8 mouse cellular contexts compared by ENCODE assay signal in the genomic region with DNA sequence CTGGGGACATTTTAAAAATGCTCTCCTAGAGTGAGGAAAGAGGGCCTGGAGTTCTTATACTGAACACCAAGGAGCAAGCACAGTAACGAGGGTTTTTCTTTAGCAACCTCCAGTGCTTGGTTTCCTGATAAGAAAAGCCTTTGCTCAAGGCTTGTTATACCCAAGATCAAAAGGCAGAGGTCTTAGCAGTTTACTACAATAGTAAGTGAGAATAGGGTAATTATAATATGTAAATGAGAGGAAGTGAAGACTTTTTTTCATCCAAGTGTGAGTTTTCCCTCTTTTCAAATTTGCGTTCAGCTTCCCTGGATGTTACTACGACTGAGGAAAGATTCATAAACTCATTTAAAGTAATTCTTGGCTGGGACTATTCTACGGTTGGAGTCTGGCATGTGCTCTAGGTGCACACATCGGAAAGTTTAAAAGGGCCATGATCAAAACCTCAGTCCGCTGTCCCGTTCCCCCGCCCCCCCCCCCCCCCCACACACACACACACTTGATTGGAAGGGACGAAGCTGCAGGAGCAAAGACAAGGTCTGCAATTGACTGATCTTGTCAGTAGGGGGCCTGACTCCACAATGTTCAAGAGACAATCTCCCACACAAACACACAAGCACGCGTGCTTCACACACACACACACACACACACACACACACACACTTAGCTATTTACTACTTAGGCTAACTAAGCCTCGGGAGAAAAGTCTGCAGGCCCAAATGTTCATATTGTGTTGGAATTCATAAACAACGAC. TPM values are rescaled to one million over a fixed set of nuclear protein-coding genes. Genes with fewer than 3 reads are reported as not detected.
DNase-seq lines count a peak whose midpoint lies in the region; ATAC-seq and TF ChIP-seq lines count a peak whose summit lies in the region.

No protein-coding gene starts in this region.

- no peak overlapping the region for H3K4me3 ChIP-seq in bone marrow, adult 2 months (replicated peaks; ENCODE audit: control insufficient read depth, low read depth, low read length)
- H3K4me3 ChIP-seq in embryonic facial prominence, embryonic 15.5 days (replicated peaks), result peak overlapping the region; percentile 79
- H3K4me3 ChIP-seq in heart, embryonic 11.5 days (ENCODE audit: low read depth, low read length), result peak overlapping the region; percentile 85
- H3K4me3 ChIP-seq in kidney, embryonic 14.5 days (ENCODE audit: low read length), result peak overlapping the region; percentile 73
- H3K4me3 ChIP-seq in liver, adult 2 months (ENCODE audit: insufficient read depth, low read depth, low read length), result peak overlapping the region; percentile 62
- peak overlapping the region; percentile 64 for H3K4me3 ChIP-seq in midbrain, postnatal 0 days (ENCODE audit: low read depth, low read length)

- TF ChIP-seq CTCF in bone marrow, adult 2 months (IDR thresholded peaks at IDR 0.05; ENCODE audit: control insufficient read depth, insufficient read depth, low read length), result peak; percentile 28
- peak; percentile 46; the same call in 1 of the 2 replicates for TF ChIP-seq CTCF in liver, adult 2 months (IDR thresholded peaks at IDR 0.05; ENCODE audit: low read depth, low read length)
- peak; percentile 65 for TF ChIP-seq CTCF in midbrain, postnatal 0 days (IDR thresholded peaks at IDR 0.05)

- DNase-seq in ES-CJ7 (ENCODE audit: low read depth, low spot score), result peak; percentile 83
- DNase-seq in liver, adult 2 months (ENCODE audit: extremely low read depth, low read depth, low spot score), result peak; percentile 75
- DNase-seq in midbrain, postnatal 0 days (ENCODE audit: low spot score), result peak; percentile 79
- DNase-seq in thymus, postnatal 14 days, result peak; percentile 64

- H3K36me3 ChIP-seq in embryonic facial prominence, embryonic 15.5 days, result no peaks in the 10 kb centered on the region
- H3K36me3 ChIP-seq in heart, embryonic 11.5 days (ENCODE audit: control insufficient read depth, insufficient read depth, low read length), result no peaks in the 10 kb centered on the region
- no peaks in the 10 kb centered on the region for H3K36me3 ChIP-seq in kidney, embryonic 14.5 days (ENCODE audit: control insufficient read depth, insufficient read depth, low read length)
- no peaks in the 10 kb centered on the region for H3K36me3 ChIP-seq in liver, adult 2 months (ENCODE audit: control insufficient read depth, insufficient read depth, low read length)
- H3K36me3 ChIP-seq in midbrain, postnatal 0 days (ENCODE audit: insufficient read depth, low read length), result no peaks in the 10 kb centered on the region

- H3K9ac ChIP-seq in embryonic facial prominence, embryonic 15.5 days, result peak overlapping the region; percentile 40
- H3K9ac ChIP-seq in heart, embryonic 11.5 days (ENCODE audit: low read depth, low read length), result peak overlapping the region; percentile 79
- H3K9ac ChIP-seq in kidney, embryonic 14.5 days (ENCODE audit: low read depth, low read length), result peak overlapping the region; percentile 66; the same call in 1 of the 2 replicates
- no peak overlapping the region; the same call in 1 of the 2 replicates for H3K9ac ChIP-seq in liver, adult 2 months (ENCODE audit: low read depth, low read length)
- no peak overlapping the region for H3K9ac ChIP-seq in midbrain, postnatal 0 days (replicated peaks; ENCODE audit: low read length, poor library complexity, severe bottlenecking)

- H3K4me2 ChIP-seq in embryonic facial prominence, embryonic 15.5 days (replicated peaks), result peak overlapping the region; percentile 100
- peak overlapping the region; percentile 100 for H3K4me2 ChIP-seq in heart, embryonic 11.5 days
- peak overlapping the region; percentile 99 for H3K4me2 ChIP-seq in kidney, embryonic 14.5 days (replicated peaks; ENCODE audit: low read depth, low read length)
- H3K4me2 ChIP-seq in midbrain, postnatal 0 days (ENCODE audit: low read depth, low read length, poor library complexity, severe bottlenecking), result peak overlapping the region; percentile 98

- no peak for ATAC-seq in embryonic facial prominence, embryonic 15.5 days (ENCODE audit: insufficient number of reproducible peaks, low FRiP score, low TSS enrichment, low read depth)
- ATAC-seq in heart, embryonic 11.5 days (replicated peaks; ENCODE audit: insufficient number of reproducible peaks, low FRiP score, low TSS enrichment), result no peak; the same call in 1 of the 2 replicates
- 0 out of 2 replicates have a peak, but pooled peaks have one; percentile 5 for ATAC-seq in kidney, embryonic 14.5 days (ENCODE audit: low FRiP score, low TSS enrichment)
- ATAC-seq in midbrain, postnatal 0 days (ENCODE audit: low FRiP score), result peak; percentile 11; the same call in 1 of the 2 replicates

- no peaks in the 10 kb centered on the region for H3K9me3 ChIP-seq in embryonic facial prominence, embryonic 15.5 days (replicated peaks)
- no peaks in the 10 kb centered on the region for H3K9me3 ChIP-seq in heart, embryonic 11.5 days (replicated peaks; ENCODE audit: control insufficient read depth, low read length)
- H3K9me3 ChIP-seq in kidney, embryonic 14.5 days (ENCODE audit: control insufficient read depth, low read length), result no peaks in the 10 kb centered on the region
- H3K9me3 ChIP-seq in midbrain, postnatal 0 days (ENCODE audit: low read length), result no peaks in the 10 kb centered on the region

- no peaks in the 10 kb centered on the region for H3K4me1 ChIP-seq in bone marrow, adult 2 months (ENCODE audit: control insufficient read depth, insufficient read depth, low read length)
- peaks cover 18% of the 10 kb centered on the region; the same call in 1 of the 2 replicates for H3K4me1 ChIP-seq in embryonic facial prominence, embryonic 15.5 days
- H3K4me1 ChIP-seq in heart, embryonic 11.5 days (ENCODE audit: control insufficient read depth, insufficient read depth, low read length), result peaks cover 5% of the 10 kb centered on the region; the same call in 1 of the 2 replicates
- peaks cover 7% of the 10 kb centered on the region; the same call in 1 of the 2 replicates for H3K4me1 ChIP-seq in kidney, embryonic 14.5 days (ENCODE audit: control insufficient read depth, insufficient read depth, low read length)
- peaks cover 8% of the 10 kb centered on the region; the same call in 1 of the 2 replicates for H3K4me1 ChIP-seq in liver, adult 2 months (ENCODE audit: control insufficient read depth, insufficient read depth, low read length)
- 0 out of 2 replicates have a peak, but pooled peaks cover 6% of the 10 kb centered on the region for H3K4me1 ChIP-seq in midbrain, postnatal 0 days (ENCODE audit: insufficient read depth, low read length)

- no peak for TF ChIP-seq POLR2A in bone marrow, adult 2 months (IDR thresholded peaks at IDR 0.05; ENCODE audit: borderline replicate concordance, control insufficient read depth, low read depth, low read length)
- no peak for TF ChIP-seq POLR2A in liver, adult 2 months (IDR thresholded peaks at IDR 0.05; ENCODE audit: extremely low read depth, insufficient read depth, low read length)

- peaks cover 19% of the 10 kb centered on the region for H3K27me3 ChIP-seq in embryonic facial prominence, embryonic 15.5 days
- H3K27me3 ChIP-seq in heart, embryonic 11.5 days (ENCODE audit: control insufficient read depth, insufficient read depth, low read length), result peaks cover 14% of the 10 kb centered on the region
- H3K27me3 ChIP-seq in kidney, embryonic 14.5 days (ENCODE audit: control insufficient read depth, insufficient read depth, low read length), result peaks cover 9% of the 10 kb centered on the region
- H3K27me3 ChIP-seq in liver, adult 2 months (ENCODE audit: control insufficient read depth, insufficient read depth, low read length), result peaks cover 20% of the 10 kb centered on the region
- H3K27me3 ChIP-seq in midbrain, postnatal 0 days (ENCODE audit: insufficient read depth, low read length), result peaks cover 39% of the 10 kb centered on the region

- no peaks in the 10 kb centered on the region for H3K79me2 ChIP-seq in liver, adult 2 months (ENCODE audit: control insufficient read depth, insufficient read depth, low read length)

- WGBS in bone marrow, adult 2 months, result 2% methylated on average over 13 of the region's 13 CpGs
- 1% methylated on average over 12 of the region's 13 CpGs for whole genome bisulfite sequencing in embryonic facial prominence, embryonic 15.5 days
- 6% methylated on average over 13 of the region's 13 CpGs for WGBS in heart, embryonic 11.5 days (ENCODE audit: insufficient replicate concordance)
- 5% methylated on average over 13 of the region's 13 CpGs for WGBS in kidney, embryonic 14.5 days
- whole genome bisulfite sequencing in liver, adult 2 months, result 2% methylated on average over 13 of the region's 13 CpGs
- WGBS in midbrain, postnatal 0 days, result 5% methylated on average over 11 of the region's 13 CpGs

- no peak overlapping the region for H3K27ac ChIP-seq in bone marrow, adult 2 months (ENCODE audit: control insufficient read depth, insufficient read depth, low read depth, low read length, poor library complexity)
- H3K27ac ChIP-seq in embryonic facial prominence, embryonic 15.5 days (replicated peaks), result peak overlapping the region; percentile 87
- H3K27ac ChIP-seq in heart, embryonic 11.5 days (ENCODE audit: low read depth, low read length), result peak overlapping the region; percentile 91
- H3K27ac ChIP-seq in kidney, embryonic 14.5 days (ENCODE audit: low read depth, low read length), result peak overlapping the region; percentile 37; the same call in 1 of the 2 replicates
- H3K27ac ChIP-seq in liver, adult 2 months (replicated peaks; ENCODE audit: insufficient read depth, low read depth, low read length), result peak overlapping the region; percentile 1; the same call in 1 of the 2 replicates
- H3K27ac ChIP-seq in midbrain, postnatal 0 days (ENCODE audit: low read depth, low read length), result peak overlapping the region; percentile 26; the same call in 1 of the 2 replicates

RNA-seq across cellular contexts. Expression of a gene that starts 6.4 kb away (rescaled TPM):
- 3.8 TPM in 1 of 2 replicates, not detected in the other for polyA plus RNA-seq in bone marrow, adult 2 months (2011; ENCODE audit: insufficient read depth, insufficient read length, low replicate concordance, missing spikeins)
- polyA plus RNA-seq in embryonic facial prominence, embryonic 15.5 days (2015; fragmentation: Nextera tagmentation; extraction: Ambion mirVana), result 9.0 and 10.7 TPM in 2 replicates
- 2.8 and 3.9 TPM in 2 replicates for polyA plus RNA-seq in heart, embryonic 11.5 days (2014; fragmentation: Nextera tagmentation; extraction: Ambion mirVana)
- polyA plus RNA-seq in kidney, embryonic 14.5 days (2014; fragmentation: Nextera tagmentation; extraction: Ambion mirVana), result 3.3 and 5.4 TPM in 2 replicates
- under 0.01 and 0.07 TPM in 2 replicates for total RNA-seq in liver, adult 2 months (2014; rRNA removed)
- polyA plus RNA-seq in liver, adult 2 months (2012; rRNA removed), result 0.11 and 0.42 TPM in 2 replicates
- 12.6 and 14.6 TPM in 2 replicates for total RNA-seq in midbrain, postnatal 0 days (2014; rRNA removed)
- polyA plus RNA-seq in midbrain, postnatal 0 days (2015; fragmentation: Nextera tagmentation; extraction: Ambion mirVana), result 15.4 and 19.4 TPM in 2 replicates

Comparison
In these comparisons a context has a peak if more than half of its experiments do, and no peak if none do; other contexts are left out.
1. ATAC-seq: peak in kidney, embryonic 14.5 days (single experiment) and midbrain, postnatal 0 days (single experiment); none in embryonic facial prominence, embryonic 15.5 days (single experiment) and heart, embryonic 11.5 days (single experiment).
2. H3K9ac ChIP-seq: peak in embryonic facial prominence, embryonic 15.5 days (single experiment), heart, embryonic 11.5 days (single experiment) and kidney, embryonic 14.5 days (single experiment); none in liver, adult 2 months (single experiment) and midbrain, postnatal 0 days (single experiment).
3. Peak in every context shown above with its lines, with median percentiles within 50 percentile points of each other: DNase-seq, CTCF ChIP-seq and H3K4me2 ChIP-seq.